Mouse (Mus musculus): ENCODE results near the gene Atraid. TPM values are rescaled to one million over a fixed set of nuclear protein-coding genes. Genes with fewer than 3 reads are reported as not detected.
A peak's percentile ranks its signal among the peaks of the same experiment; 100 is the strongest.

Gene Atraid
- polyA plus RNA-seq, 1 experiment from 2014 or later = 50.3 TPM

- 27% methylated on average over 11 of the region's 11 CpGs for WGBS (ENCODE audit: insufficient replicate concordance)
- Histone ChIP-seq H3K4me2 (peak overlapping the region; percentile 63), H3K36me3 (no peaks in the 10 kb centered on the region), H3K9ac (no peak overlapping the region), H3K27me3 (peaks cover 93% of the 10 kb centered on the region), H3K27ac (no peak overlapping the region), H3K4me1 (replicated peaks) (peaks cover 27% of the 10 kb centered on the region), H3K4me3 (replicated peaks) (peak overlapping the region; percentile 48), H3K9me3 (replicated peaks) (no peaks in the 10 kb centered on the region)
- no peak for ATAC-seq (ENCODE audit: low read depth)
- DNase-seq = no peak
Observed at GRCm38 (mm10) chr5:31095711-31096480, 47.8 kb downstream of the Atraid start.

Other genes with a start within 250 kb of the Atraid start
- gene Mapre3, start 233.7 kb upstream of the Atraid start, polyA plus RNA-seq (2015; fragmentation: Nextera tagmentation; extraction: Ambion mirVana) = 2.1 and 2.4 TPM in 2 replicates
- 40.8 and 47.7 TPM in 2 replicates for gene Tmem214, start 180.3 kb upstream of the Atraid start, polyA plus RNA-seq (2015; fragmentation: Nextera tagmentation; extraction: Ambion mirVana)
- 4.3 and 5.3 TPM in 2 replicates for gene Agbl5, start 159.6 kb upstream of the Atraid start, polyA plus RNA-seq (2015; fragmentation: Nextera tagmentation; extraction: Ambion mirVana)
- gene Ost4, start 140.5 kb upstream of the Atraid start, polyA plus RNA-seq (2015; fragmentation: Nextera tagmentation; extraction: Ambion mirVana) = 342 and 377 TPM in 2 replicates
- 41.6 and 42.7 TPM in 2 replicates for gene Emilin1, start 134.9 kb upstream of the Atraid start, polyA plus RNA-seq (2015; fragmentation: Nextera tagmentation; extraction: Ambion mirVana)
- 33.9 and 37.6 TPM in 2 replicates for gene Khk, start 126.9 kb upstream of the Atraid start, polyA plus RNA-seq (2015; fragmentation: Nextera tagmentation; extraction: Ambion mirVana)
- 5.4 and 5.6 TPM in 2 replicates for gene Cgref1, start 102.7 kb upstream of the Atraid start, polyA plus RNA-seq (2015; fragmentation: Nextera tagmentation; extraction: Ambion mirVana)
- 91.6 and 97.5 TPM in 2 replicates for gene Preb, start 88.0 kb upstream of the Atraid start, polyA plus RNA-seq (2015; fragmentation: Nextera tagmentation; extraction: Ambion mirVana)
- 0.03 and 0.07 TPM in 2 replicates for gene Tcf23, start 79.7 kb upstream of the Atraid start, polyA plus RNA-seq (2015; fragmentation: Nextera tagmentation; extraction: Ambion mirVana)
- gene Slc5a6, start 612 bp downstream of the Atraid start, polyA plus RNA-seq (2015; fragmentation: Nextera tagmentation; extraction: Ambion mirVana) = 4.0 and 4.7 TPM in 2 replicates
- 20.1 and 25.5 TPM in 2 replicates for gene Cad, start 6.5 kb downstream of the Atraid start, polyA plus RNA-seq (2015; fragmentation: Nextera tagmentation; extraction: Ambion mirVana)
- gene Dnajc5g, start 58.0 kb downstream of the Atraid start, polyA plus RNA-seq (2015; fragmentation: Nextera tagmentation; extraction: Ambion mirVana) = not detected in 2 replicates
- 0.36 and 0.45 TPM in 2 replicates for gene Slc30a3, start 59.9 kb downstream of the Atraid start, polyA plus RNA-seq (2015; fragmentation: Nextera tagmentation; extraction: Ambion mirVana)
- 0.13 TPM in 2 replicates for gene Trim54, start 68.4 kb downstream of the Atraid start, polyA plus RNA-seq (2015; fragmentation: Nextera tagmentation; extraction: Ambion mirVana)
- gene Ucn, start 90.5 kb downstream of the Atraid start, polyA plus RNA-seq (2015; fragmentation: Nextera tagmentation; extraction: Ambion mirVana) = not detected in 2 replicates
- gene Mpv17, start 105.9 kb downstream of the Atraid start, polyA plus RNA-seq (2015; fragmentation: Nextera tagmentation; extraction: Ambion mirVana) = 18.9 and 19.9 TPM in 2 replicates
- 0.36 and 0.52 TPM in 2 replicates for gene Gm29609, start 131.6 kb downstream of the Atraid start, polyA plus RNA-seq (2015; fragmentation: Nextera tagmentation; extraction: Ambion mirVana)
- gene Gtf3c2, start 131.8 kb downstream of the Atraid start, polyA plus RNA-seq (2015; fragmentation: Nextera tagmentation; extraction: Ambion mirVana) = 31.5 and 37.0 TPM in 2 replicates
- gene Snx17, start 144.9 kb downstream of the Atraid start, polyA plus RNA-seq (2015; fragmentation: Nextera tagmentation; extraction: Ambion mirVana) = 49.6 and 49.7 TPM in 2 replicates
- gene Eif2b4, start 145.1 kb downstream of the Atraid start, polyA plus RNA-seq (2015; fragmentation: Nextera tagmentation; extraction: Ambion mirVana) = 57.1 and 64.0 TPM in 2 replicates
- gene Zfp513, start 154.0 kb downstream of the Atraid start, polyA plus RNA-seq (2015; fragmentation: Nextera tagmentation; extraction: Ambion mirVana) = 2.3 and 2.6 TPM in 2 replicates
- 169 and 174 TPM in 2 replicates for gene Ppm1g, start 172.4 kb downstream of the Atraid start, polyA plus RNA-seq (2015; fragmentation: Nextera tagmentation; extraction: Ambion mirVana)
- 47.7 and 54.7 TPM in 2 replicates for gene Nrbp1, start 192.6 kb downstream of the Atraid start, polyA plus RNA-seq (2015; fragmentation: Nextera tagmentation; extraction: Ambion mirVana)
- not detected in 2 replicates for gene Gm9970, start 192.9 kb downstream of the Atraid start, polyA plus RNA-seq (2015; fragmentation: Nextera tagmentation; extraction: Ambion mirVana)
- gene Krtcap3, start 203.4 kb downstream of the Atraid start, polyA plus RNA-seq (2015; fragmentation: Nextera tagmentation; extraction: Ambion mirVana) = 3.4 and 4.4 TPM in 2 replicates
- 4.4 and 6.7 TPM in 2 replicates for gene Ift172, start 242.8 kb downstream of the Atraid start, polyA plus RNA-seq (2015; fragmentation: Nextera tagmentation; extraction: Ambion mirVana)
- 5.8 and 6.7 TPM in 2 replicates for gene Fndc4, start 247.8 kb downstream of the Atraid start, polyA plus RNA-seq (2015; fragmentation: Nextera tagmentation; extraction: Ambion mirVana)
- 10.8 and 13.8 TPM in 2 replicates for gene Gckr, start 249.1 kb downstream of the Atraid start, polyA plus RNA-seq (2015; fragmentation: Nextera tagmentation; extraction: Ambion mirVana)

All from liver, embryonic 13.5 days (tissue).